Mouse (Mus musculus): ENCODE data around the gene Cic. TPM values are rescaled to one million over a fixed set of nuclear protein-coding genes. Genes with fewer than 3 reads are reported as not detected.

The Cic gene
- polyA plus RNA-seq, 1 experiment: 107 TPM

GRCm38 (mm10) chr7:25296945-25297453 is 29.5 kb downstream of the Cic start:
- Histone ChIP-seq H3K4me1 (ENCODE audit: control insufficient read depth, insufficient read depth, low read length) (no peaks in the 10 kb centered on the region), H3K4me3 (replicated peaks; ENCODE audit: extremely low read depth, low read depth, low read length) (peak overlapping the region; percentile 87)
- no peak for TF ChIP-seq CTCF (IDR thresholded peaks at IDR 0.05; ENCODE audit: insufficient read depth, low read length)
- TF ChIP-seq POLR2A (IDR thresholded peaks at IDR 0.05; ENCODE audit: borderline replicate concordance, extremely low read depth, low read depth, low read length): no peak
- WGBS: under 1% methylated on average over 21 of the region's 21 CpGs
- no peak for DNase-seq

DNA sequence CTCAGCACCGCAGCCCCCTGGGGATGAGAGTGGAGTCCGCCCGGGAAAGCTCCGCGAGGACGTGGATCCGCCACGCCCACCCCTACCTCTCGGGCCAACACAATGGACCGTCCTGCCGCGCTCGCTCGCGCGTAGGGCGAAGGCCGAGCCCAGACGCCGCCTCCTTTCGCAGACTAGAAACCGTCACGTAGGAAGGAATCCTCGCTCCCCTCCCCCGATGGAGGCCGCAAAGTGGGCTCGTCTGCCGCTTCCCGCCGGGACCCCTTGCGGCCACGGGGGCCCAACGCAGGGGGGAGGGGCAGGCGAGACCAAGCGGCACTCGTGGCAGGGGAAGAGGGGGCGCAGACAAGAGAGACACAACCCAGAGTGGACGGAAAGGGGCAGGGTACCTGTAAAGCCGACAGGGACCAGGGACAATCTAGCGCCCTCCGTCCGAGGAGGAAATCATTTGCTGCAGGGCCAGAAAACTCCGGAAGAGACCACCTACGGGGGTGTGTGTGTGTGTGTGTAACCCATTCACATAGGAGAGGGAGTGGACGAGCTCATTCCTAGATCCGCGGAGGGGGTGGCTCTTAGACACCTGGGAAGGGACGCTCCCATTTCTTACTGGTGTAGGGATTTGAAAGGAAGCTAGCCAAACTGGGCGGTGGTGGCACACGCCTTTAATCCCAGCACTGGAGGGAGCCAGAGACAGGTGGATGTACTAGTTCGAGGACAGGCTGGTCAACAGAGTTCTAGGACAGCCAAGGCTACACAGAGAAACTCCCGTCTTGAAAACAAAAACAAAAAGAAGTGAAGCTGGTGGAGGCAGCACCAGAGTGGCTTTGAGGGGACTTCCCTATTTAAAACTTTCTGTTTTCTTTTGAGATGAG is 30.2 kb downstream of the Cic start, which contains the start of gene Pafah1b3:
Gene Pafah1b3, minus strand, starts transcription at position 533 of the 872 bp plus-strand sequence.
- Histone ChIP-seq H3K4me1 (ENCODE audit: control insufficient read depth, insufficient read depth, low read length) (no peaks in the 10 kb centered on the region), H3K4me3 (replicated peaks; ENCODE audit: extremely low read depth, low read depth, low read length) (peak within 1 kb of the TSS; percentile 87)
- under 1% methylated on average over 52 of the region's 52 CpGs for WGBS
- peak; percentile 75 for DNase-seq
- TF ChIP-seq POLR2A (IDR thresholded peaks at IDR 0.05; ENCODE audit: borderline replicate concordance, extremely low read depth, low read depth, low read length): peak; percentile 30; the same call in 1 of the 2 replicates
- TF ChIP-seq CTCF (IDR thresholded peaks at IDR 0.05; ENCODE audit: insufficient read depth, low read length): peak; percentile 29; the same call in 1 of the 2 replicates

DNA sequence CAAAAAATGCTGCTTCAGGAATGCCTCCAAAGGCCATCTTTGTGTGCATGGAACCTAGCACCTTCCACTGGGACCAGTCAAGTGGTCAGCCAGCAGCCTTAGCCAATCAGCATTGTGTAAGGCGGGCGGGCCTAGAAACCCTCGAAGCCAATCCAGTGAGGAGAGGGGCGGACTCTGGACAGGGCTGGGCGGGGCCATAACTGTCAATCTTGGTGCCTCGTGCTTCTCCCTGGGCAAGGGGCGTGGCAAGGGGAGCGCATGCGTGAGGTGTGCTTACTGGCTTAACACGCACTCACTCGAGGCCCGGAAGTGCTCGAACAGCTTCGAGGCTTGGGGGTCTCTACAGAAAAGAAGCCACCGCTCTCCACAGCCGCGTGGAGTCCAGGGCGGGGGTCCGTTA is 33.6 kb downstream of the Cic start, which contains the start of gene Prr19:
Gene Prr19, plus strand, starts transcription at position 349 of the 400 bp plus-strand sequence.
- TF ChIP-seq POLR2A (IDR thresholded peaks at IDR 0.05; ENCODE audit: borderline replicate concordance, extremely low read depth, low read depth, low read length) (no peak), CTCF (IDR thresholded peaks at IDR 0.05; ENCODE audit: insufficient read depth, low read length) (no peak)
- H3K4me3 ChIP-seq (replicated peaks; ENCODE audit: extremely low read depth, low read depth, low read length): no peak within 1 kb of the TSS
- WGBS: 56% methylated on average over 19 of the region's 19 CpGs
- no peaks in the 10 kb centered on the region for H3K4me1 ChIP-seq (ENCODE audit: control insufficient read depth, insufficient read depth, low read length)
- no peak for DNase-seq

- Histone ChIP-seq H3K4me3 (replicated peaks; ENCODE audit: extremely low read depth, low read depth, low read length) (no peak overlapping the region), H3K4me1 (ENCODE audit: control insufficient read depth, insufficient read depth, low read length) (no peaks in the 10 kb centered on the region)
- no peak for DNase-seq
- 55% methylated on average over 9 of the region's 9 CpGs for WGBS
- TF ChIP-seq CTCF (IDR thresholded peaks at IDR 0.05; ENCODE audit: insufficient read depth, low read length) (no peak), POLR2A (IDR thresholded peaks at IDR 0.05; ENCODE audit: borderline replicate concordance, extremely low read depth, low read depth, low read length) (no peak)
These were observed 35.6 kb downstream of the Cic start for GRCm38 (mm10) chr7:25303003-25303684.

- TF ChIP-seq CTCF (IDR thresholded peaks at IDR 0.05; ENCODE audit: insufficient read depth, low read length) (no peak), POLR2A (IDR thresholded peaks at IDR 0.05; ENCODE audit: borderline replicate concordance, extremely low read depth, low read depth, low read length) (no peak)
- H3K4me1 ChIP-seq (ENCODE audit: control insufficient read depth, insufficient read depth, low read length): no peaks in the 10 kb centered on the region
- 71% methylated on average over 3 of the region's 3 CpGs for WGBS
- no peak for DNase-seq
- no peak overlapping the region for H3K4me3 ChIP-seq (replicated peaks; ENCODE audit: extremely low read depth, low read depth, low read length)
These were observed 36.1 kb downstream of the Cic start for GRCm38 (mm10) chr7:25303685-25304006.

DNA sequence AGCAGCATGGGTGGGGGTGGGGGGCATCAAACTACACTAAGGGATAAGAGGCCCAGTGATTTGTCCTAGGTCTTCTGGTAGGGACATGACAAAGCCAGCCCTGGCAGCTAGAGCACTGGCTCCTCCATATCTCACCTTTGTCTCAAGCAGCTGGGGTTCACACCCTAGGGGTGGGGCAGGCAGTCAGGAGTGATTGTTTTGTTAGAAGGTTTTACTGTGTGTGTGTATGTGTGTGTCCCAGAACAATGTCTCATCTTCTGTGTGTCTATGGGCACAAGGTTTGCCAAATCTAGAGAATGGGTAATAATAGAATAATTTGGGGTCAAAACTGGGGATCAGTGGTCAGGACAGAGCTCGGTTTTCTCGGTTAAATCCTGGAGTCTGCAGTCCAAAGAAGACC is 38.0 kb downstream of the Cic start:
- Histone ChIP-seq H3K4me3 (replicated peaks; ENCODE audit: extremely low read depth, low read depth, low read length) (no peak overlapping the region), H3K4me1 (ENCODE audit: control insufficient read depth, insufficient read depth, low read length) (no peaks in the 10 kb centered on the region)
- 0% methylated on average over 2 of the region's 2 CpGs for WGBS
- no peak for DNase-seq
- TF ChIP-seq CTCF (IDR thresholded peaks at IDR 0.05; ENCODE audit: insufficient read depth, low read length): no peak
- TF ChIP-seq POLR2A (IDR thresholded peaks at IDR 0.05; ENCODE audit: borderline replicate concordance, extremely low read depth, low read depth, low read length): no peak

DNA sequence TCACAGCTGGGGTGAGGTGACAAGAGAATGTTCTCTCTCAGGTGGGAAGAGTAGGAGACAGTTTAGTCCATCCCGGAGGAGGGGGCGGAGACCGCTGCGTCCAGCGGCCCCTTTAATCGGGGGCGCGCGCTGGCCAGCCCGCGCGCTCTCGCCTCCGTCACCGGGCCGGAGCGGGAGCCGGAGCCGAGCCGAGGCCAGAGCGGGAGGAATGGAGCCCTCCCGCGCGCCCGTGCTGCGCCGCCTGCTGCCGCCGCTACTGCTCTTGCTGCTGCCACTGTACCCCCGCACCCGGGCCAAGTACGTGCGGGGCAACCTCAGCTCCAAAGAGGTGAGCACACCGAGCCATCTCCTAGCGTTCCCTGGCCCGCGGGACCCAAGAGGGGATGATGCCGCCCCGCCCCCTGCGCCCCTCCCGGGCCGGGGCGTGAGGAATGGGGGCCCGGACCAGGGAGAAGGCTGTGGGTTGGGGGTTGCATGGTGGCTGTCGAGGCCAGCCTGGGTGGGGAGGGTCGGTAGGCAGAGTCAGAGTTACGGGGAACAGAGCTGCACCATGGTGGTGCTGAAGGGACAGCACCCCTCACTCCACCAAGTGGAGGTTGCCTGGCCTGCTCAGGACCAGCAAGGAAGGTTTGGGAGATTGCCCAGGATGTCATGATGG is 38.6 kb downstream of the Cic start, which contains the start of gene Tmem145:
Gene Tmem145, plus strand, starts transcription at position 151 of the 658 bp plus-strand sequence.
- under 1% methylated on average over 47 of the region's 47 CpGs for WGBS
- no peak for DNase-seq
- no peak for TF ChIP-seq CTCF (IDR thresholded peaks at IDR 0.05; ENCODE audit: insufficient read depth, low read length)
- no peak for TF ChIP-seq POLR2A (IDR thresholded peaks at IDR 0.05; ENCODE audit: borderline replicate concordance, extremely low read depth, low read depth, low read length)
- Histone ChIP-seq H3K4me3 (replicated peaks; ENCODE audit: extremely low read depth, low read depth, low read length) (peak within 1 kb of the TSS; percentile 39), H3K4me1 (ENCODE audit: control insufficient read depth, insufficient read depth, low read length) (no peaks in the 10 kb centered on the region)

DNA sequence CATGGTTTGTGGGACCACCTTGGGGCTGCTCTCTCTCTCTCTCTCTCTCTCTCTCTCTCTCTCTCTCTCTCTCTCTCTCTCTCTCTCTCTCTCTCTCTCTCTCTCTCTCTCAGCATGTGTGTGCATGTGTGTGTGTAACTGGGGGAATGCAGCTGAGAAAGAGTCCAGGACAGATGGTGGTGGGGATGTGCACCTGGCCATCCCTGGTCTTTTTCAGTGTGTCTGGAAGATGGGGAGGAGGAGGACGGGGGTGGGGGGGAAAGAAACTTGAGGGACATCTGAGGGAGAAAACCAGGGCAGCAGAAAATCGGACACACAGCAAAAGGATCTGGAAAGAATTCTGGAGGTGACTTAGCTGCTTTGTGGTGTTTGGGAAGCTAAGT is 39.1 kb downstream of the Cic start:
- Histone ChIP-seq H3K4me1 (ENCODE audit: control insufficient read depth, insufficient read depth, low read length) (no peaks in the 10 kb centered on the region), H3K4me3 (replicated peaks; ENCODE audit: extremely low read depth, low read depth, low read length) (no peak overlapping the region)
- DNase-seq: no peak
- WGBS: 45% methylated on average over 2 of the region's 2 CpGs
- TF ChIP-seq POLR2A (IDR thresholded peaks at IDR 0.05; ENCODE audit: borderline replicate concordance, extremely low read depth, low read depth, low read length) (no peak), CTCF (IDR thresholded peaks at IDR 0.05; ENCODE audit: insufficient read depth, low read length) (no peak)

DNA sequence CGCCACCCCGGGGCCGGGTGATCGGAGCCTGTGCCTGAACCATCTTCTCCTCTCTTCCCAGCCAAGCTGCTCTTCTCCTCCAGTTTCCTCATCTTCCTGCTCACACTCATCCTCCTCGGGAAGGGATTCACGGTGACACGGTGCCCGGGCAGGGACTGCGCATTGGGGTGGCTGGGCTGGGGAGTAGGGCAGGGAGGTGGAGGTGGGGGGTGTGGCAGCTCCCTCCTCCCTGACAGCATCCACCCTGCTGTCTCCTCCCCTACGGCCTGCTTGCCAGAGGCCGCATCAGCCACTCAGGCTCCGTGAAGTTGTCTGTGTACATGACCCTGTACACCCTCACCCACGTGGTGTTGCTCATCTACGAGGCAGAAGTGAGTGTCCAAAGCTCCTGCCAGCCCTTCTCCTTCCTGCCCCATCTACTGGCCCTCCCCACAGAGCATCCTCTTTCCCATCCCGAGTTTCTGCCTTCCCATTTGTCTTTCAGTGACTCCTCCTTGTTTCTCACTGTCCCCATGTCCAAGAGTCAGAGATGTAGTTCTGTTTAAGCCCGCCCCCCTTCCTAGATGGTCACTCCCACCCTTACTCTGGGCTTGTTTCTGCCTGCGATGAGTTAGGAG is 41.3 kb downstream of the Cic start:
- Histone ChIP-seq H3K4me3 (replicated peaks; ENCODE audit: extremely low read depth, low read depth, low read length) (no peak overlapping the region), H3K4me1 (ENCODE audit: control insufficient read depth, insufficient read depth, low read length) (no peaks in the 10 kb centered on the region)
- no peak for TF ChIP-seq POLR2A (IDR thresholded peaks at IDR 0.05; ENCODE audit: borderline replicate concordance, extremely low read depth, low read depth, low read length)
- TF ChIP-seq CTCF (IDR thresholded peaks at IDR 0.05; ENCODE audit: insufficient read depth, low read length): no peak
- 49% methylated on average over 17 of the region's 17 CpGs for WGBS
- no peak for DNase-seq

Data from lung, adult 2 months (tissue).